Mouse (Mus musculus): ENCODE results near the gene Npcd. TPM values are rescaled to one million over a fixed set of nuclear protein-coding genes. Genes with fewer than 3 reads are reported as not detected.

Npcd gene
- total and polyA plus RNA-seq, 3 experiments = 0.29 to 0.31 (median 0.30) TPM

DNA sequence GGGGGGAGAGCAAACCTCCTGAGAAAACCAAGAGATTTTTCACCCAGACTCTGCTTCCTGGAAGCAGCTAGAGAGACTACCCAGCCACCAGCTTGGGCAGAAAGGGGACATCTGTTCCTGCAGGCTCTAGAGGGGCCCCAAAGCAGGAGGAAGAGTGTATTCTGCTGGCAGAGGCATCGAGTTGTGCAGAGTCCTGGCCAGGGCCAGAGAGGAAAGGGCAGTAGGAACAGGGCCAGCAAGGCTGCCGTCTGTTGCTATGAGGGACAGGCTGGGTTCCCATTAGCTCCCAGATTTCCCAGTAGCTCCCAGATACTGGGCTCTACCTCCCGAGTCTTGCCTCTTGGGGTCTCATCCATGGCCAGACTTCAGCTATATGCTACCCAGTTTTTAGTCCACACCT lies 24.0 kb downstream of the Npcd start:
- Histone ChIP-seq H3K4me3 (no peak overlapping the region), H3K36me3 (ENCODE audit: control insufficient read depth, insufficient read depth, low read length) (no peaks in the 10 kb centered on the region), H3K27ac (no peak overlapping the region), H3K4me1 (ENCODE audit: control insufficient read depth, insufficient read depth, low read length) (no peaks in the 10 kb centered on the region), H3K27me3 (ENCODE audit: control insufficient read depth, insufficient read depth, low read length) (no peaks in the 10 kb centered on the region), H3K79me2 (replicated peaks; ENCODE audit: control insufficient read depth, insufficient read depth, low read length) (no peaks in the 10 kb centered on the region), H3K9ac (ENCODE audit: low read depth, low read length) (no peak overlapping the region)
- 45% methylated on average over 3 of the region's 3 CpGs for WGBS
- intact Hi-C loops (cut with DNase I) = no loop called here
- no peak for DNase-seq
- TF ChIP-seq POLR2A (IDR thresholded peaks at IDR 0.05; ENCODE audit: insufficient read depth, low read depth, low read length) (no peak), CTCF (IDR thresholded peaks at IDR 0.05) (no peak), EP300 (IDR thresholded peaks at IDR 0.05; ENCODE audit: insufficient read depth, low read depth, low read length) (no peak)

DNA sequence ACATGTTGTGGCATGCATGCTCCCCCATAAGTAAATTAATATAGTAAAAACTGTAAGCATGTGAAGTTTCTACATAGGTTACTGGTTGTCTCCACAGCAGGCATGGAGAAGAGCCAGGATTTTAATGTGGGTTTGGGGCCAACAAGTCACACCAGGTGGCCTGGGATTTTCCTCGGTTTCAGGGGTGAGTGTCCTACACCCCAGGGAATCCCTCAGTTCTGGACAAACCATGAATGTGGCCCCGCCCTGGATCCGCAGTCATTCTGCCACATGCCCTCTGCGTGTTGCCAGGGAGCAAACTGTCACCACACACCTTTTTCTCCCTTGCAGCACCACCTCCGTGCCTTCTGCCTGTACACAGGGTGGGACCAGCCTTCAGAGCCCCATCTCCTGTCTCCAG lies 25.4 kb downstream of the Npcd start:
- 57% methylated on average over 5 of the region's 5 CpGs for WGBS
- H3K36me3 ChIP-seq (ENCODE audit: control insufficient read depth, insufficient read depth, low read length) = no peaks in the 10 kb centered on the region
- no peak for DNase-seq
- H3K79me2 ChIP-seq (replicated peaks; ENCODE audit: control insufficient read depth, insufficient read depth, low read length) = no peaks in the 10 kb centered on the region
- H3K27ac ChIP-seq = no peak overlapping the region
- H3K9ac ChIP-seq (ENCODE audit: low read depth, low read length) = no peak overlapping the region
- intact Hi-C loops (cut with DNase I) = loop anchor here (5.0 kb wide), 1 partner anchor 56 kb away; no protein-coding TSS in a partner anchor
- H3K27me3 ChIP-seq (ENCODE audit: control insufficient read depth, insufficient read depth, low read length) = peaks cover under 1% of the 10 kb centered on the region; the same call in 1 of the 2 replicates
- H3K4me3 ChIP-seq = no peak overlapping the region
- 0 out of 2 replicates have a peak, but pooled peaks cover under 1% of the 10 kb centered on the region for H3K4me1 ChIP-seq (ENCODE audit: control insufficient read depth, insufficient read depth, low read length)
- TF ChIP-seq EP300 (IDR thresholded peaks at IDR 0.05; ENCODE audit: insufficient read depth, low read depth, low read length) (no peak), CTCF (IDR thresholded peaks at IDR 0.05) (no peak), POLR2A (IDR thresholded peaks at IDR 0.05; ENCODE audit: insufficient read depth, low read depth, low read length) (no peak)

- Histone ChIP-seq H3K9ac (ENCODE audit: low read depth, low read length) (no peak overlapping the region), H3K36me3 (ENCODE audit: control insufficient read depth, insufficient read depth, low read length) (no peaks in the 10 kb centered on the region), H3K27me3 (ENCODE audit: control insufficient read depth, insufficient read depth, low read length) (peaks cover 3% of the 10 kb centered on the region; the same call in 1 of the 2 replicates), H3K4me1 (ENCODE audit: control insufficient read depth, insufficient read depth, low read length) (0 out of 2 replicates have a peak, but pooled peaks cover 2% of the 10 kb centered on the region), H3K79me2 (replicated peaks; ENCODE audit: control insufficient read depth, insufficient read depth, low read length) (no peaks in the 10 kb centered on the region), H3K27ac (no peak overlapping the region), H3K4me3 (no peak overlapping the region)
- whole genome bisulfite sequencing = 25% methylated on average over 5 of the region's 5 CpGs
- TF ChIP-seq POLR2A (IDR thresholded peaks at IDR 0.05; ENCODE audit: insufficient read depth, low read depth, low read length) = no peak
- peak; percentile 88 for TF ChIP-seq CTCF (IDR thresholded peaks at IDR 0.05)
- DNase-seq = peak in 1 of 2 experiments; percentile 26
- intact Hi-C loops (cut with DNase I) = loop anchor here (5.0 kb wide), 1 partner anchor 56 kb away; no protein-coding TSS in a partner anchor
Measured at GRCm38 (mm10) chr15:79808114-79808513, 25.9 kb downstream of the Npcd start.

- peaks cover 3% of the 10 kb centered on the region; the same call in 1 of the 2 replicates for H3K27me3 ChIP-seq (ENCODE audit: control insufficient read depth, insufficient read depth, low read length)
- no peak overlapping the region for H3K9ac ChIP-seq (ENCODE audit: low read depth, low read length)
- WGBS = 25% methylated on average over 1 of the region's 1 CpGs
- intact Hi-C loops (cut with DNase I) = loop anchor here (5.0 kb wide), 1 partner anchor 55 kb away; no protein-coding TSS in a partner anchor
- no peaks in the 10 kb centered on the region for H3K79me2 ChIP-seq (replicated peaks; ENCODE audit: control insufficient read depth, insufficient read depth, low read length)
- H3K27ac ChIP-seq = no peak overlapping the region
- TF ChIP-seq EP300 (IDR thresholded peaks at IDR 0.05; ENCODE audit: insufficient read depth, low read depth, low read length) (no peak), POLR2A (IDR thresholded peaks at IDR 0.05; ENCODE audit: insufficient read depth, low read depth, low read length) (no peak), CTCF (IDR thresholded peaks at IDR 0.05) (no peak)
- 0 out of 2 replicates have a peak, but pooled peaks cover 2% of the 10 kb centered on the region for H3K4me1 ChIP-seq (ENCODE audit: control insufficient read depth, insufficient read depth, low read length)
- no peak overlapping the region for H3K4me3 ChIP-seq
- no peaks in the 10 kb centered on the region for H3K36me3 ChIP-seq (ENCODE audit: control insufficient read depth, insufficient read depth, low read length)
- DNase-seq = no peak
Measured at GRCm38 (mm10) chr15:79807050-79807449, 27.0 kb downstream of the Npcd start.

DNA sequence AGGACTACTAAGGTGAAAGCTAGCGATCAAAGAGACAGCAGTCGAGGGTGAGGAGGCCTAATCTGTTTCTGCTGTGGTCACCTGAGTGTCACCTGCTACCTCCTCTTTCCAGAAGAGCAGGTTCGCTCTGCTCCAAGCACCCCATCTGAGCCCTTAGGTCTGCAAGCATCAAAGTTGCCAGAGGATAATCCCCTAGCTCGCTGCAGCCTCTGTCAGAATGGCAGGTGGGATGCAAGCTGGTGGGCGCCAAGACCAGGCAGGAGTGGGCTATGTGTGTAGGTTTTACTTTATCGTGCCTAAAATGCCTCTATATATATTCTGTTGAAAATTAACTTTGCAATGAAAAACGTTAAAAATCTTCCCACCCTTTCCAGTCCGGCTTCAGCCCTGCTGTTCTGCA lies 28.8 kb downstream of the Npcd start:
- Histone ChIP-seq H3K27ac (no peak overlapping the region), H3K9ac (ENCODE audit: low read depth, low read length) (no peak overlapping the region), H3K4me1 (ENCODE audit: control insufficient read depth, insufficient read depth, low read length) (0 out of 2 replicates have a peak, but pooled peaks cover 2% of the 10 kb centered on the region), H3K36me3 (ENCODE audit: control insufficient read depth, insufficient read depth, low read length) (no peaks in the 10 kb centered on the region), H3K79me2 (replicated peaks; ENCODE audit: control insufficient read depth, insufficient read depth, low read length) (no peaks in the 10 kb centered on the region), H3K4me3 (no peak overlapping the region), H3K27me3 (ENCODE audit: control insufficient read depth, insufficient read depth, low read length) (peaks cover 3% of the 10 kb centered on the region; the same call in 1 of the 2 replicates)
- 42% methylated on average over 8 of the region's 8 CpGs for WGBS
- TF ChIP-seq EP300 (IDR thresholded peaks at IDR 0.05; ENCODE audit: insufficient read depth, low read depth, low read length) = no peak
- no peak for TF ChIP-seq POLR2A (IDR thresholded peaks at IDR 0.05; ENCODE audit: insufficient read depth, low read depth, low read length)
- no peak for TF ChIP-seq CTCF (IDR thresholded peaks at IDR 0.05)
- intact Hi-C loops (cut with DNase I) = loop anchor here (5.0 kb wide), 1 partner anchor 53 kb away; no protein-coding TSS in a partner anchor
- no peak for DNase-seq

- intact Hi-C loops (cut with DNase I) = loop anchor here (5.0 kb wide), 1 partner anchor 52 kb away; no protein-coding TSS in a partner anchor
- peaks cover 3% of the 10 kb centered on the region; the same call in 1 of the 2 replicates for H3K27me3 ChIP-seq (ENCODE audit: control insufficient read depth, insufficient read depth, low read length)
- peak within 1 kb of the TSS; percentile 72 for H3K9ac ChIP-seq (ENCODE audit: low read depth, low read length)
- no peaks in the 10 kb centered on the region for H3K36me3 ChIP-seq (ENCODE audit: control insufficient read depth, insufficient read depth, low read length)
- peak; percentile 72 to 76 for DNase-seq
- peak within 1 kb of the TSS; percentile 45 for H3K4me3 ChIP-seq
- WGBS = under 1% methylated on average over 75 of the region's 91 CpGs
- 0 out of 2 replicates have a peak, but pooled peaks cover 2% of the 10 kb centered on the region for H3K4me1 ChIP-seq (ENCODE audit: control insufficient read depth, insufficient read depth, low read length)
- H3K79me2 ChIP-seq (replicated peaks; ENCODE audit: control insufficient read depth, insufficient read depth, low read length) = no peaks in the 10 kb centered on the region
- H3K27ac ChIP-seq = no peak within 1 kb of the TSS
- TF ChIP-seq POLR2A (IDR thresholded peaks at IDR 0.05; ENCODE audit: insufficient read depth, low read depth, low read length) (peak; percentile 30; the same call in 1 of the 2 replicates), EP300 (IDR thresholded peaks at IDR 0.05; ENCODE audit: insufficient read depth, low read depth, low read length) (no peak), CTCF (IDR thresholded peaks at IDR 0.05) (peak; percentile 37)
Measured at GRCm38 (mm10) chr15:79804352-79805071, 29.5 kb downstream of the Npcd start, which contains the start of gene Nptxr. TSS of gene Nptxr (minus strand) at chr15:79804766.

All from heart, adult 2 months (tissue).